Mouse (Mus musculus): Measurements from ENCODE around the gene Ablim2. TPM values are rescaled to one million over a fixed set of nuclear protein-coding genes. Genes with fewer than 3 reads are reported as not detected.

Ablim2 gene
- polyA plus RNA-seq, 1 experiment from 2014 or later: 0.77 TPM

GRCm38 (mm10) chr5:35907633-35908426 is 150.2 kb downstream of the Ablim2 start:
- no peak overlapping the region for H3K4me3 ChIP-seq (ENCODE audit: low read length)
- no peak overlapping the region for H3K9ac ChIP-seq (ENCODE audit: low read length)

GRCm38 (mm10) chr5:35908626-35909443 is 151.2 kb downstream of the Ablim2 start:
- H3K27me3 ChIP-seq (ENCODE audit: control insufficient read depth, insufficient read depth, low read depth, low read length): no peaks in the 10 kb centered on the region
- H3K27ac ChIP-seq (ENCODE audit: low read length): peak overlapping the region; percentile 69
- peak; percentile 3; the same call in 1 of the 2 replicates for ATAC-seq (ENCODE audit: low read depth)
- H3K4me2 ChIP-seq (ENCODE audit: low read depth, low read length): no peak overlapping the region
- peak overlapping the region; percentile 36; the same call in 1 of the 2 replicates for H3K9ac ChIP-seq (ENCODE audit: low read length)
- peaks cover 44% of the 10 kb centered on the region for H3K4me1 ChIP-seq (replicated peaks; ENCODE audit: control insufficient read depth, insufficient read depth, low read length)
- no peaks in the 10 kb centered on the region for H3K9me3 ChIP-seq (ENCODE audit: control insufficient read depth, low read length)
- H3K4me3 ChIP-seq (ENCODE audit: low read length): no peak overlapping the region
- no peaks in the 10 kb centered on the region for H3K36me3 ChIP-seq (ENCODE audit: control insufficient read depth, insufficient read depth, low read length)
- 47% methylated on average over 13 of the region's 13 CpGs for WGBS

More at GRCm38 (mm10) chr5:35907633-35908426, 150.2 kb downstream of the Ablim2 start:
- H3K9me3 ChIP-seq (ENCODE audit: control insufficient read depth, low read length): no peaks in the 10 kb centered on the region
- peak overlapping the region; percentile 11 for H3K27ac ChIP-seq (ENCODE audit: low read length)
- H3K27me3 ChIP-seq (ENCODE audit: control insufficient read depth, insufficient read depth, low read depth, low read length): no peaks in the 10 kb centered on the region
- 16% methylated on average over 15 of the region's 15 CpGs for WGBS
- no peaks in the 10 kb centered on the region for H3K36me3 ChIP-seq (ENCODE audit: control insufficient read depth, insufficient read depth, low read length)
- H3K4me1 ChIP-seq (replicated peaks; ENCODE audit: control insufficient read depth, insufficient read depth, low read length): peaks cover 48% of the 10 kb centered on the region
- ATAC-seq (ENCODE audit: low read depth): peak; percentile 88
- H3K4me2 ChIP-seq (ENCODE audit: low read depth, low read length): 0 out of 2 replicates have a peak overlapping the region, but pooled peaks have one; percentile 3

- no peak overlapping the region for H3K27ac ChIP-seq (ENCODE audit: low read length)
- H3K36me3 ChIP-seq (ENCODE audit: control insufficient read depth, insufficient read depth, low read length): no peaks in the 10 kb centered on the region
- H3K9me3 ChIP-seq (ENCODE audit: control insufficient read depth, low read length): no peaks in the 10 kb centered on the region
- no peak overlapping the region for H3K4me3 ChIP-seq (ENCODE audit: low read length)
- no peaks in the 10 kb centered on the region for H3K27me3 ChIP-seq (ENCODE audit: control insufficient read depth, insufficient read depth, low read depth, low read length)
- WGBS: 78% methylated on average over 12 of the region's 12 CpGs
- ATAC-seq (ENCODE audit: low read depth): no peak
- H3K9ac ChIP-seq (ENCODE audit: low read length): no peak overlapping the region
- H3K4me1 ChIP-seq (replicated peaks; ENCODE audit: control insufficient read depth, insufficient read depth, low read length): peaks cover 42% of the 10 kb centered on the region
- no peak overlapping the region for H3K4me2 ChIP-seq (ENCODE audit: low read depth, low read length)
Measured at GRCm38 (mm10) chr5:35915629-35916300, 158.1 kb downstream of the Ablim2 start.

- no peaks in the 10 kb centered on the region for H3K27me3 ChIP-seq (ENCODE audit: control insufficient read depth, insufficient read depth, low read depth, low read length)
- H3K27ac ChIP-seq (ENCODE audit: low read length): no peak overlapping the region
- H3K4me3 ChIP-seq (ENCODE audit: low read length): no peak overlapping the region
- H3K4me2 ChIP-seq (ENCODE audit: low read depth, low read length): no peak overlapping the region
- peaks cover 50% of the 10 kb centered on the region for H3K4me1 ChIP-seq (replicated peaks; ENCODE audit: control insufficient read depth, insufficient read depth, low read length)
- no peaks in the 10 kb centered on the region for H3K9me3 ChIP-seq (ENCODE audit: control insufficient read depth, low read length)
- ATAC-seq (ENCODE audit: low read depth): no peak
- 68% methylated on average over 5 of the region's 5 CpGs for WGBS
- no peaks in the 10 kb centered on the region for H3K36me3 ChIP-seq (ENCODE audit: control insufficient read depth, insufficient read depth, low read length)
- no peak overlapping the region for H3K9ac ChIP-seq (ENCODE audit: low read length)
Measured at GRCm38 (mm10) chr5:35916666-35917065, 159.0 kb downstream of the Ablim2 start.

- Histone ChIP-seq H3K4me2 (ENCODE audit: low read depth, low read length) (peak overlapping the region; percentile 28), H3K9ac (ENCODE audit: low read length) (no peak overlapping the region)
Measured at GRCm38 (mm10) chr5:35918387-35918786, 160.7 kb downstream of the Ablim2 start.

GRCm38 (mm10) chr5:35920076-35920475 is 162.4 kb downstream of the Ablim2 start:
- Histone ChIP-seq H3K27me3 (ENCODE audit: control insufficient read depth, insufficient read depth, low read depth, low read length) (no peaks in the 10 kb centered on the region), H3K27ac (ENCODE audit: low read length) (no peak overlapping the region), H3K9me3 (ENCODE audit: control insufficient read depth, low read length) (no peaks in the 10 kb centered on the region), H3K36me3 (ENCODE audit: control insufficient read depth, insufficient read depth, low read length) (no peaks in the 10 kb centered on the region), H3K4me2 (ENCODE audit: low read depth, low read length) (no peak overlapping the region), H3K4me3 (ENCODE audit: low read length) (no peak overlapping the region), H3K9ac (ENCODE audit: low read length) (no peak overlapping the region), H3K4me1 (replicated peaks; ENCODE audit: control insufficient read depth, insufficient read depth, low read length) (peaks cover 74% of the 10 kb centered on the region)
- 59% methylated on average over 4 of the region's 4 CpGs for WGBS
- no peak for ATAC-seq (ENCODE audit: low read depth)

More at GRCm38 (mm10) chr5:35918387-35918786, 160.7 kb downstream of the Ablim2 start:
- Histone ChIP-seq H3K4me3 (ENCODE audit: low read length) (no peak overlapping the region), H3K36me3 (ENCODE audit: control insufficient read depth, insufficient read depth, low read length) (no peaks in the 10 kb centered on the region), H3K27ac (ENCODE audit: low read length) (peak overlapping the region; percentile 30), H3K27me3 (ENCODE audit: control insufficient read depth, insufficient read depth, low read depth, low read length) (no peaks in the 10 kb centered on the region), H3K4me1 (replicated peaks; ENCODE audit: control insufficient read depth, insufficient read depth, low read length) (peaks cover 66% of the 10 kb centered on the region), H3K9me3 (ENCODE audit: control insufficient read depth, low read length) (no peaks in the 10 kb centered on the region)
- peak; percentile 18 for ATAC-seq (ENCODE audit: low read depth)
- WGBS: 24% methylated on average over 8 of the region's 8 CpGs

GRCm38 (mm10) chr5:35920557-35920956 is 162.9 kb downstream of the Ablim2 start:
- Histone ChIP-seq H3K4me1 (replicated peaks; ENCODE audit: control insufficient read depth, insufficient read depth, low read length) (peaks cover 73% of the 10 kb centered on the region), H3K27me3 (ENCODE audit: control insufficient read depth, insufficient read depth, low read depth, low read length) (no peaks in the 10 kb centered on the region), H3K4me2 (ENCODE audit: low read depth, low read length) (no peak overlapping the region), H3K9ac (ENCODE audit: low read length) (no peak overlapping the region), H3K4me3 (ENCODE audit: low read length) (no peak overlapping the region), H3K27ac (ENCODE audit: low read length) (peak overlapping the region; percentile 96), H3K9me3 (ENCODE audit: control insufficient read depth, low read length) (no peaks in the 10 kb centered on the region), H3K36me3 (ENCODE audit: control insufficient read depth, insufficient read depth, low read length) (no peaks in the 10 kb centered on the region)
- no peak for ATAC-seq (ENCODE audit: low read depth)

GRCm38 (mm10) chr5:35921141-35921540 is 163.5 kb downstream of the Ablim2 start:
- Histone ChIP-seq H3K4me2 (ENCODE audit: low read depth, low read length) (peak overlapping the region; percentile 57), H3K9ac (ENCODE audit: low read length) (peak overlapping the region; percentile 46), H3K4me3 (ENCODE audit: low read length) (no peak overlapping the region), H3K27me3 (ENCODE audit: control insufficient read depth, insufficient read depth, low read depth, low read length) (no peaks in the 10 kb centered on the region), H3K4me1 (replicated peaks; ENCODE audit: control insufficient read depth, insufficient read depth, low read length) (peaks cover 73% of the 10 kb centered on the region), H3K36me3 (ENCODE audit: control insufficient read depth, insufficient read depth, low read length) (no peaks in the 10 kb centered on the region), H3K27ac (ENCODE audit: low read length) (peak overlapping the region; percentile 96), H3K9me3 (ENCODE audit: control insufficient read depth, low read length) (no peaks in the 10 kb centered on the region)
- ATAC-seq (ENCODE audit: low read depth): no peak
- 23% methylated on average over 6 of the region's 6 CpGs for WGBS

Measured in lung, embryonic 16.5 days (tissue).